Mouse (Mus musculus) thymus, postnatal 14 days (tissue): ENCODE measurements around the gene Zfp281.

Experiments used
- DNase-seq: peaks from one replicate; pipeline ENCODE4 v3.0.0; 2021

Gene Zfp281

GRCm38 (mm10) chr1:136659337-136659736, 34.6 kb downstream of the Zfp281 start:
- DNase-seq = no peak

GRCm38 (mm10) chr1:136659917-136660316, 35.2 kb downstream of the Zfp281 start:
- DNase-seq = no peak

- DNase-seq = no peak
These were observed 36.8 kb downstream of the Zfp281 start for GRCm38 (mm10) chr1:136661511-136661910.

GRCm38 (mm10) chr1:136661939-136662563, 37.4 kb downstream of the Zfp281 start:
- no peak for DNase-seq

- DNase-seq = no peak
These were observed 40.4 kb downstream of the Zfp281 start for GRCm38 (mm10) chr1:136664921-136665582.

- DNase-seq = no peak
These were observed 41.8 kb downstream of the Zfp281 start for GRCm38 (mm10) chr1:136666513-136666912.

GRCm38 (mm10) chr1:136669926-136670325, 45.2 kb downstream of the Zfp281 start:
- DNase-seq = no peak

GRCm38 (mm10) chr1:136670421-136670820, 45.7 kb downstream of the Zfp281 start:
- no peak for DNase-seq

GRCm38 (mm10) chr1:136671767-136672434, 47.2 kb downstream of the Zfp281 start:
- no peak for DNase-seq

- DNase-seq = peak; percentile 82
These were observed 47.9 kb downstream of the Zfp281 start for GRCm38 (mm10) chr1:136672564-136672963.

- DNase-seq = no peak
These were observed 48.6 kb downstream of the Zfp281 start for GRCm38 (mm10) chr1:136673293-136673692.

- no peak for DNase-seq
These were observed 50.1 kb downstream of the Zfp281 start for GRCm38 (mm10) chr1:136674548-136675455.

GRCm38 (mm10) chr1:136675736-136676444, 51.2 kb downstream of the Zfp281 start:
- DNase-seq = no peak

- no peak for DNase-seq
These were observed 51.7 kb downstream of the Zfp281 start for GRCm38 (mm10) chr1:136676445-136676755.

GRCm38 (mm10) chr1:136677847-136678325, 53.2 kb downstream of the Zfp281 start:
- DNase-seq = no peak

GRCm38 (mm10) chr1:136678836-136679235, 54.1 kb downstream of the Zfp281 start:
- DNase-seq = no peak
